Mouse (Mus musculus): ENCODE measurements at regions not wholly inside any gene's neighbourhood (a gene's known extent, or its start where the extent isn't known, plus 50 kb on each side); places are given as distances from the start of the nearest gene placed in this dataset.

GRCm38 (mm10) chr15:87906310-87906709 is 362.2 kb downstream of the Fam19a5 start:
- TF ChIP-seq POLR2A (IDR thresholded peaks at IDR 0.05; ENCODE audit: borderline replicate concordance, extremely low read depth, low read depth, low read length), result no peak
- TF ChIP-seq CTCF (IDR thresholded peaks at IDR 0.05; ENCODE audit: insufficient read depth, low read length), result no peak
